Mouse (Mus musculus): ENCODE results near the gene Spats2l. TPM values are rescaled to one million over a fixed set of nuclear protein-coding genes. Genes with fewer than 3 reads are reported as not detected.

The Spats2l gene
- total RNA-seq (2012; rRNA removed): not detected in 2 replicates
- not detected for polyA plus RNA-seq (2012; ENCODE audit: insufficient read depth in 1 of 2, insufficient read length in 2 of 2, low read depth in 1 of 2, low replicate concordance in 2 of 2, missing spikeins in 1 of 2)

GRCm38 (mm10) chr1:57774001-57774667 is at the start of gene Spats2l:
Spats2l (plus strand) TSS chr1:57774162.
- Histone ChIP-seq H3K9me3 (replicated peaks; ENCODE audit: insufficient read depth, low read length) (no peaks in the 10 kb centered on the region), H3K27ac (ENCODE audit: control insufficient read depth, low read depth, low read length) (no peak within 1 kb of the TSS), H3K9ac (ENCODE audit: control insufficient read depth, low read depth, low read length, poor library complexity, severe bottlenecking) (no peak within 1 kb of the TSS), H3K36me3 (ENCODE audit: control insufficient read depth in 1 of 2, insufficient read depth in 2 of 2, low read length in 2 of 2) (no peaks in the 10 kb centered on the region), H3K4me3 (ENCODE audit: control insufficient read depth in 1 of 2, insufficient read depth in 1 of 2, low read depth in 2 of 2, low read length in 2 of 2) (no peak within 1 kb of the TSS), H3K4me1 (ENCODE audit: control insufficient read depth in 1 of 2, insufficient read depth in 2 of 2, low read length in 2 of 2) (no peaks in the 10 kb centered on the region), H3K27me3 (ENCODE audit: control insufficient read depth in 1 of 2, insufficient read depth in 2 of 2, low read length in 2 of 2) (no peaks in the 10 kb centered on the region), H3K79me2 (ENCODE audit: control insufficient read depth, insufficient read depth, low read length, poor library complexity) (no peaks in the 10 kb centered on the region)
- DNase-seq (ENCODE audit: low read depth, low spot score): no peak
- TF ChIP-seq CHD1 (IDR thresholded peaks at IDR 0.05; ENCODE audit: low read depth, low read length) (no peak), MEF2A (IDR thresholded peaks at IDR 0.05; ENCODE audit: extremely low read depth, insufficient replicate concordance, low read depth, low read length, poor library complexity, severe bottlenecking) (no peak), SIN3A (IDR thresholded peaks at IDR 0.05; ENCODE audit: low read length) (no peak), CHD2 (IDR thresholded peaks at IDR 0.05; ENCODE audit: low read length) (no peak), MXI1 (IDR thresholded peaks at IDR 0.05; ENCODE audit: low read depth, low read length) (no peak), MAX (IDR thresholded peaks at IDR 0.05; ENCODE audit: low read length) (no peak), ZC3H11A (IDR thresholded peaks at IDR 0.05; ENCODE audit: low read depth, low read length) (no peak)

- Histone ChIP-seq H3K9me3 (replicated peaks; ENCODE audit: insufficient read depth, low read length) (no peaks in the 10 kb centered on the region), H3K27me3 (ENCODE audit: control insufficient read depth in 1 of 2, insufficient read depth in 2 of 2, low read length in 2 of 2) (no peaks in the 10 kb centered on the region), H3K27ac (ENCODE audit: control insufficient read depth, low read depth, low read length) (no peak overlapping the region), H3K36me3 (ENCODE audit: control insufficient read depth in 1 of 2, insufficient read depth in 2 of 2, low read length in 2 of 2) (no peaks in the 10 kb centered on the region), H3K9ac (ENCODE audit: control insufficient read depth, low read depth, low read length, poor library complexity, severe bottlenecking) (no peak overlapping the region), H3K79me2 (ENCODE audit: control insufficient read depth, insufficient read depth, low read length, poor library complexity) (no peaks in the 10 kb centered on the region), H3K4me1 (ENCODE audit: control insufficient read depth in 1 of 2, insufficient read depth in 2 of 2, low read length in 2 of 2) (no peaks in the 10 kb centered on the region), H3K4me3 (ENCODE audit: control insufficient read depth in 1 of 2, insufficient read depth in 1 of 2, low read depth in 2 of 2, low read length in 2 of 2) (no peak overlapping the region)
- TF ChIP-seq SIN3A (IDR thresholded peaks at IDR 0.05; ENCODE audit: low read length) (no peak), EP300 (IDR thresholded peaks at IDR 0.05; ENCODE audit: low read depth in 1 of 2, low read length in 2 of 2) (no peak), USF1 (IDR thresholded peaks at IDR 0.05; ENCODE audit: low read depth, low read length) (no peak), KAT2A (conservative IDR thresholded peaks at IDR 0.05; ENCODE audit: low read depth, low read length) (no peak), BHLHE40 (IDR thresholded peaks at IDR 0.05; ENCODE audit: borderline replicate concordance, low read depth, low read length) (no peak), MEF2A (IDR thresholded peaks at IDR 0.05; ENCODE audit: extremely low read depth, insufficient replicate concordance, low read depth, low read length, poor library complexity, severe bottlenecking) (no peak), GABPA (IDR thresholded peaks at IDR 0.05; ENCODE audit: low read depth, low read length) (no peak)
- DNase-seq (ENCODE audit: low read depth, low spot score): no peak
Measured at GRCm38 (mm10) chr1:57725268-57725667, 48.7 kb upstream of the Spats2l start.

- Histone ChIP-seq H3K27me3 (ENCODE audit: control insufficient read depth in 1 of 2, insufficient read depth in 2 of 2, low read length in 2 of 2) (no peaks in the 10 kb centered on the region), H3K4me1 (ENCODE audit: control insufficient read depth in 1 of 2, insufficient read depth in 2 of 2, low read length in 2 of 2) (no peaks in the 10 kb centered on the region), H3K36me3 (ENCODE audit: control insufficient read depth in 1 of 2, insufficient read depth in 2 of 2, low read length in 2 of 2) (no peaks in the 10 kb centered on the region)
- TF ChIP-seq UBTF (IDR thresholded peaks at IDR 0.05; ENCODE audit: borderline replicate concordance, insufficient read depth, low read depth, low read length) (no peak), MAZ (IDR thresholded peaks at IDR 0.05; ENCODE audit: low read depth, low read length) (no peak), POLR2A (IDR thresholded peaks at IDR 0.05; ENCODE audit: control insufficient read depth in 1 of 2, insufficient read depth in 1 of 2, low read depth in 1 of 2, low read length in 2 of 2, poor library complexity in 1 of 2) (no peak), SIN3A (IDR thresholded peaks at IDR 0.05; ENCODE audit: low read length) (no peak), ZKSCAN1 (IDR thresholded peaks at IDR 0.05; ENCODE audit: low read depth, low read length) (no peak), CHD1 (IDR thresholded peaks at IDR 0.05; ENCODE audit: low read depth, low read length) (no peak), POLR2AphosphoS2 (IDR thresholded peaks at IDR 0.05; ENCODE audit: low read length) (no peak), MYB (IDR thresholded peaks at IDR 0.05; ENCODE audit: low read depth, low read length) (no peak), TBP (IDR thresholded peaks at IDR 0.05; ENCODE audit: low read depth, low read length) (no peak), CHD2 (IDR thresholded peaks at IDR 0.05; ENCODE audit: low read length) (no peak), TCF12 (IDR thresholded peaks at IDR 0.05; ENCODE audit: low read depth, low read length) (no peak), ZNF384 (IDR thresholded peaks at IDR 0.05; ENCODE audit: low read depth, low read length) (no peak), SMC3 (IDR thresholded peaks at IDR 0.05; ENCODE audit: low read depth, low read length) (no peak), HCFC1 (IDR thresholded peaks at IDR 0.05; ENCODE audit: low read depth, low read length) (no peak), MEF2A (IDR thresholded peaks at IDR 0.05; ENCODE audit: extremely low read depth, insufficient replicate concordance, low read depth, low read length, poor library complexity, severe bottlenecking) (no peak), MXI1 (IDR thresholded peaks at IDR 0.05; ENCODE audit: low read depth, low read length) (no peak), MAFK (IDR thresholded peaks at IDR 0.05; ENCODE audit: borderline replicate concordance, low read depth, low read length) (no peak)
Measured at GRCm38 (mm10) chr1:57735877-57736276, 38.1 kb upstream of the Spats2l start.

More at GRCm38 (mm10) chr1:57735877-57736276, 38.1 kb upstream of the Spats2l start:
- H3K27ac ChIP-seq (ENCODE audit: control insufficient read depth, low read depth, low read length): no peak overlapping the region
- no peak for DNase-seq (ENCODE audit: low read depth, low spot score)
- H3K9me3 ChIP-seq (replicated peaks; ENCODE audit: insufficient read depth, low read length): no peaks in the 10 kb centered on the region
- H3K4me3 ChIP-seq (ENCODE audit: control insufficient read depth in 1 of 2, insufficient read depth in 1 of 2, low read depth in 2 of 2, low read length in 2 of 2): no peak overlapping the region
- H3K9ac ChIP-seq (ENCODE audit: control insufficient read depth, low read depth, low read length, poor library complexity, severe bottlenecking): no peak overlapping the region
- no peaks in the 10 kb centered on the region for H3K79me2 ChIP-seq (ENCODE audit: control insufficient read depth, insufficient read depth, low read length, poor library complexity)

Measured in MEL (cell line).